Comparison of ENCODE assay signal across 8 mouse cellular contexts in genomic region chr2:65342057-65342456, GRCm38 (mm10). TPM values are rescaled to one million over a fixed set of nuclear protein-coding genes. Genes with fewer than 3 reads are reported as not detected.
A peak's percentile ranks its signal among the peaks of the same experiment; 100 is the strongest.
DNase-seq lines count a peak whose midpoint lies in the region; ATAC-seq lines count a peak whose summit lies in the region.

No protein-coding gene starts in this region.

- H3K4me3 ChIP-seq in kidney, embryonic 15.5 days (replicated peaks) = no peak overlapping the region
- H3K4me3 ChIP-seq in liver, embryonic 11.5 days (ENCODE audit: low read depth, low read length) = no peak overlapping the region
- H3K4me3 ChIP-seq in forebrain, embryonic 10.5 days = no peak overlapping the region

- no peaks in the 10 kb centered on the region for H3K9me3 ChIP-seq in kidney, embryonic 15.5 days (replicated peaks)
- H3K9me3 ChIP-seq in liver, embryonic 11.5 days (ENCODE audit: control insufficient read depth, low read length) = no peaks in the 10 kb centered on the region
- H3K9me3 ChIP-seq in forebrain, embryonic 10.5 days = no peaks in the 10 kb centered on the region

- H3K36me3 ChIP-seq in kidney, embryonic 15.5 days = no peaks in the 10 kb centered on the region
- no peaks in the 10 kb centered on the region for H3K36me3 ChIP-seq in liver, embryonic 11.5 days (ENCODE audit: control insufficient read depth, insufficient read depth, low read length)
- H3K36me3 ChIP-seq in forebrain, embryonic 10.5 days (replicated peaks) = no peaks in the 10 kb centered on the region

- H3K27me3 ChIP-seq in kidney, embryonic 15.5 days = no peaks in the 10 kb centered on the region
- H3K27me3 ChIP-seq in liver, embryonic 11.5 days (replicated peaks; ENCODE audit: control insufficient read depth, insufficient read depth, low read length) = no peaks in the 10 kb centered on the region
- no peaks in the 10 kb centered on the region for H3K27me3 ChIP-seq in forebrain, embryonic 10.5 days (ENCODE audit: poor library complexity, severe bottlenecking)

- no peak overlapping the region for H3K27ac ChIP-seq in kidney, embryonic 15.5 days
- no peak overlapping the region for H3K27ac ChIP-seq in liver, embryonic 11.5 days (ENCODE audit: low read depth, low read length)
- H3K27ac ChIP-seq in forebrain, embryonic 10.5 days = no peak overlapping the region

- no peak overlapping the region for H3K4me2 ChIP-seq in kidney, embryonic 15.5 days
- no peak overlapping the region for H3K4me2 ChIP-seq in liver, embryonic 11.5 days

- H3K9ac ChIP-seq in kidney, embryonic 15.5 days = no peak overlapping the region
- H3K9ac ChIP-seq in liver, embryonic 11.5 days (ENCODE audit: low read depth, low read length) = no peak overlapping the region

- WGBS in kidney, embryonic 15.5 days = 60% methylated on average over 10 of the region's 10 CpGs
- WGBS in liver, embryonic 11.5 days = 31% methylated on average over 10 of the region's 10 CpGs
- whole genome bisulfite sequencing in forebrain, embryonic 10.5 days = 68% methylated on average over 10 of the region's 10 CpGs

- DNase-seq in kidney, adult 18-20 months = no peak
- peak; percentile 63 for DNase-seq in c-Kit-positive CD71-negative TER-119-negative erythroid progenitor cells, embryonic 14.5 days (ENCODE audit: low read depth)
- DNase-seq in liver, embryonic 11.5 days (ENCODE audit: low spot score) = no peak
- DNase-seq in spleen, postnatal 14 days (ENCODE audit: low spot score in 2 of 2) = peak; percentile 11 to 27
- DNase-seq in ovary, postnatal 36 days (ENCODE audit: low spot score) = no peak
- DNase-seq in forebrain, embryonic 10.5 days (ENCODE audit: extremely low spot score, low spot score) = no peak
- no peak for DNase-seq in ovary, postnatal 14 days (ENCODE audit: low spot score)

- 0 out of 2 replicates have a peak, but pooled peaks cover 4% of the 10 kb centered on the region for H3K4me1 ChIP-seq in kidney, embryonic 15.5 days
- H3K4me1 ChIP-seq in liver, embryonic 11.5 days (replicated peaks; ENCODE audit: control insufficient read depth, insufficient read depth, low read length) = peaks cover 4% of the 10 kb centered on the region
- peaks cover 12% of the 10 kb centered on the region for H3K4me1 ChIP-seq in forebrain, embryonic 10.5 days

- peak; percentile 59; the same call in 1 of the 2 replicates for ATAC-seq in kidney, embryonic 15.5 days (replicated peaks; ENCODE audit: low FRiP score)
- peak; percentile 53 for ATAC-seq in liver, embryonic 11.5 days (replicated peaks; ENCODE audit: low FRiP score)

RNA-seq across cellular contexts. Expression of gene Slc38a11, which starts 21.8 kb away (rescaled TPM):
- polyA plus RNA-seq in kidney, embryonic 15.5 days (2015; fragmentation: Nextera tagmentation; extraction: Ambion mirVana) = 1.1 and 1.7 TPM in 2 replicates
- 0.23 TPM in 1 of 2 replicates, not detected in the other for polyA plus RNA-seq in liver, embryonic 11.5 days (2014; fragmentation: Nextera tagmentation; extraction: Ambion mirVana)
- 0.71 and 0.78 TPM in 2 replicates for polyA plus RNA-seq in forebrain, embryonic 10.5 days (2016; fragmentation: Nextera tagmentation; extraction: Ambion mirVana)

Comparison
In these comparisons a context has a peak if more than half of its experiments do, and no peak if none do; other contexts are left out.
1. DNase-seq: peak in c-Kit-positive CD71-negative TER-119-negative erythroid progenitor cells, embryonic 14.5 days (single experiment) and spleen, postnatal 14 days (2 of 2); none in kidney, adult 18-20 months (single experiment), liver, embryonic 11.5 days (single experiment), ovary, postnatal 36 days (single experiment), forebrain, embryonic 10.5 days (single experiment) and ovary, postnatal 14 days (single experiment).